Mouse (Mus musculus) MN1 (cell line): ENCODE results near the gene Cntn4.

Experiments used
- DNase-seq: peaks from one replicate; pipeline ENCODE4 v3.0.0-alpha.2; 2016; ENCODE audit warnings: low spot score

The Cntn4 gene

GRCm38 (mm10) chr6:105677149-105678031, at the start of gene Cntn4:
Cntn4 (plus strand) TSS chr6:105677660.
- DNase-seq: no peak

- no peak for DNase-seq
Observed at GRCm38 (mm10) chr6:105674276-105674675, 3.2 kb upstream of the Cntn4 start.

GRCm38 (mm10) chr6:105675099-105675498, 2.4 kb upstream of the Cntn4 start:
- DNase-seq: no peak

- DNase-seq: no peak
Observed at GRCm38 (mm10) chr6:105676637-105677036, 823 bp upstream of the Cntn4 start.

- DNase-seq: no peak
Observed at GRCm38 (mm10) chr6:105678778-105679177, 1.3 kb downstream of the Cntn4 start.

- DNase-seq: no peak
Observed at GRCm38 (mm10) chr6:105681496-105681895, 4.0 kb downstream of the Cntn4 start.

GRCm38 (mm10) chr6:105683251-105683650, 5.8 kb downstream of the Cntn4 start:
- DNase-seq: no peak

- DNase-seq: no peak
Observed at GRCm38 (mm10) chr6:105684123-105684522, 6.7 kb downstream of the Cntn4 start.

GRCm38 (mm10) chr6:105688195-105688594, 10.7 kb downstream of the Cntn4 start:
- no peak for DNase-seq

GRCm38 (mm10) chr6:105742026-105742425, 64.6 kb downstream of the Cntn4 start:
- DNase-seq: no peak

- no peak for DNase-seq
Observed at GRCm38 (mm10) chr6:105780616-105781015, 103.2 kb downstream of the Cntn4 start.

GRCm38 (mm10) chr6:105788462-105788861, 111.0 kb downstream of the Cntn4 start:
- no peak for DNase-seq

- no peak for DNase-seq
Observed at GRCm38 (mm10) chr6:105835099-105835498, 157.6 kb downstream of the Cntn4 start.

GRCm38 (mm10) chr6:105847296-105847695, 169.8 kb downstream of the Cntn4 start:
- DNase-seq: no peak

GRCm38 (mm10) chr6:105892838-105893237, 215.4 kb downstream of the Cntn4 start:
- DNase-seq: no peak

- DNase-seq: no peak
Observed at GRCm38 (mm10) chr6:105938485-105938884, 261.0 kb downstream of the Cntn4 start.

- DNase-seq: no peak
Observed at GRCm38 (mm10) chr6:105939303-105939702, 261.8 kb downstream of the Cntn4 start.

- no peak for DNase-seq
Observed at GRCm38 (mm10) chr6:105940591-105940990, 263.1 kb downstream of the Cntn4 start.

GRCm38 (mm10) chr6:105991492-105991891, 314.0 kb downstream of the Cntn4 start:
- no peak for DNase-seq

GRCm38 (mm10) chr6:106013018-106013417, 335.6 kb downstream of the Cntn4 start:
- no peak for DNase-seq

GRCm38 (mm10) chr6:106015126-106015525, 337.7 kb downstream of the Cntn4 start:
- DNase-seq: no peak

- DNase-seq: no peak
Observed at GRCm38 (mm10) chr6:106048878-106049277, 371.4 kb downstream of the Cntn4 start.

GRCm38 (mm10) chr6:106056123-106056522, 378.7 kb downstream of the Cntn4 start:
- DNase-seq: no peak

GRCm38 (mm10) chr6:106078071-106078603, 400.7 kb downstream of the Cntn4 start:
- no peak for DNase-seq
